Mouse (Mus musculus): ENCODE results near the gene Gm5269. TPM values are rescaled to one million over a fixed set of nuclear protein-coding genes. Genes with fewer than 3 reads are reported as not detected.

The Gm5269 gene
- total and polyA plus RNA-seq, 2 experiments from 2014 or later, result not detected

DNA sequence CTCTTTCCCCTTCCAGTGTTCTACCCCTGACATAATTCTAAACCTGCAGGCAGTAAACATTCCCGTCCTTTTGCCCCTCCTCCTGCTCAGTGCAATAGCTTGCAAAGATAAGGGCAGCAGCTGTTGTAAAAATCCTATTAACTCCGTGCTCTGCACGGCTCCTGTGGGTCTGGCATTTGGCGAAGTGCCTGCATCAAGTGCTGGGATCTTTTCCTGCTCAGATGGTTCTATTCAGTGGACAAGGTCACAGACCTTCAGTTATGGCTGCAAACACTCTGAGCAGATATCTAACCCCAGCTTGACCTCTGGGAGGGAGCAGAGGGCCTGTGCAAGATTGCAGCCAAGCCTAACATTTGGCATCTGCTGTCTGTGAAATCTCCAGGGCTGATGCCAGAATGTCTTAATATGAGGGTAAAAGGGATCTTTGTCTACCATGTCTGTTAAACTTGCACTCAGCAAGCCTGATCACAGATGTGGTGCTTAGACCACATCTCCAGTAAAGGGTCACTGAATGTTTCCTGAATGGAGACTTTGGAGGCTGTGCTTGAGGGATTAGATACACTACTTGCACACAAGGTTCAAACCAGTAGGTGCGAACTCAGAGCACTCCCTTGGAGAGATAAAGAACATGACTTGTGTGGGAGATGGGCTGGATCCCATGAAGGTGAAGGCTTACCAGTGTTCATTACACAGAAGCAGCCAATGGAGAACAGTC lies 15.2 kb upstream of the Gm5269 start:
- H3K4me3 ChIP-seq (ENCODE audit: low read length), result no peak overlapping the region
- H3K27ac ChIP-seq, result no peak overlapping the region
- no peak for TF ChIP-seq CTCF (IDR thresholded peaks at IDR 0.05; ENCODE audit: low read depth)
- H3K4me1 ChIP-seq (ENCODE audit: insufficient read depth, low read length), result no peaks in the 10 kb centered on the region
- no peaks in the 10 kb centered on the region for H3K9me3 ChIP-seq (ENCODE audit: low read length)
- DNase-seq (ENCODE audit: low spot score) (peak; percentile 79), ATAC-seq (peak; percentile 92)
- no peaks in the 10 kb centered on the region for H3K27me3 ChIP-seq (ENCODE audit: insufficient read depth, low read length)
- no peak overlapping the region for H3K9ac ChIP-seq (replicated peaks; ENCODE audit: low read length)
- no peak overlapping the region for H3K4me2 ChIP-seq (ENCODE audit: low read depth, low read length)
- no peaks in the 10 kb centered on the region for H3K36me3 ChIP-seq (ENCODE audit: insufficient read depth, low read length)
- 19% methylated on average over 5 of the region's 5 CpGs for WGBS

DNA sequence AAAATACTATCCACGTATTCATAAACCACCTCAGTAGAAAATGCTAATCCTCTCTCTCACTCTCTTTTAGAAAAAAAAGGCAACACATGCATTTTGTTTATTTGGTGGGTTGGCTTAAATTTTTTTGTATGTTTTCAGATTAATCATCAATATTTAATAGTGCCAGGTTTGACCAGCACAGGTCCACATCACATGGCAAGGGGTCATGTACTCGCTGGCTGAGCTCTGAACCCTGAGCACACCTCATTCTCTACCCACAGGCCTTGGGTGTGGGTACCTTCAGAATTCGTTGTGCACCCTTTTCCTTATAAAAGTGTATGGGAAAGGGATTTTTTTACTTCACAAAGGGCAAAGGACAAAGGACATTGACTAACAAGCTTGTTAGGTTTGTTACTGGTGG lies 14.1 kb upstream of the Gm5269 start:
- DNase-seq (ENCODE audit: low spot score) (no peak), ATAC-seq (no peak)
- Histone ChIP-seq H3K4me3 (ENCODE audit: low read length) (no peak overlapping the region), H3K36me3 (ENCODE audit: insufficient read depth, low read length) (no peaks in the 10 kb centered on the region), H3K27ac (no peak overlapping the region), H3K4me2 (ENCODE audit: low read depth, low read length) (no peak overlapping the region), H3K27me3 (ENCODE audit: insufficient read depth, low read length) (no peaks in the 10 kb centered on the region), H3K9me3 (ENCODE audit: low read length) (no peaks in the 10 kb centered on the region), H3K9ac (replicated peaks; ENCODE audit: low read length) (no peak overlapping the region), H3K4me1 (ENCODE audit: insufficient read depth, low read length) (no peaks in the 10 kb centered on the region)
- 81% methylated on average over 3 of the region's 3 CpGs for WGBS
- TF ChIP-seq CTCF (IDR thresholded peaks at IDR 0.05; ENCODE audit: low read depth), result no peak

DNA sequence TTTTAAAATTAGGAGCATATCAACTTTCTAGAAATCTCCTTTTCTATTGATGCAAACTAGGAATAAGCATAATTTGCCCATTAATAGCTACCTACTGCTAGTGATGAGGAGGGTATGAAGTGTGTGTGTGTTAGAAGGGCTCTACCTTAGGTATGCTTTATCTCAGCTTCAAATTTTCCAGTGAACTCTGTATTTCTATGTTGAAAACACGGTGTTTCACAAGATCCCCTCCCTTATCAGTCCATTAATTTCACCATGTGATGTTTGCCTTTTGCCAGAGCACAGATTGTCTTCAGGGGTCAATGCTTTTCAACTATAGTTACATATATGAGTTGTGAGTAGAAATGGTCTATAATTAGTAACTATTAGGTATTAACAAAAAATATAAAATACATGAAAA lies 8.0 kb upstream of the Gm5269 start:
- WGBS, result 67% methylated on average over 1 of the region's 1 CpGs
- DNase-seq (ENCODE audit: low spot score) (no peak), ATAC-seq (no peak)
- Histone ChIP-seq H3K9me3 (ENCODE audit: low read length) (no peaks in the 10 kb centered on the region), H3K27ac (no peak overlapping the region), H3K4me2 (ENCODE audit: low read depth, low read length) (no peak overlapping the region), H3K4me3 (ENCODE audit: low read length) (no peak overlapping the region), H3K27me3 (ENCODE audit: insufficient read depth, low read length) (no peaks in the 10 kb centered on the region), H3K36me3 (ENCODE audit: insufficient read depth, low read length) (no peaks in the 10 kb centered on the region), H3K4me1 (ENCODE audit: insufficient read depth, low read length) (no peaks in the 10 kb centered on the region), H3K9ac (replicated peaks; ENCODE audit: low read length) (no peak overlapping the region)
- no peak for TF ChIP-seq CTCF (IDR thresholded peaks at IDR 0.05; ENCODE audit: low read depth)

GRCm38 (mm10) chr1:45894168-45894912 lies 4.3 kb upstream of the Gm5269 start:
- no peak overlapping the region for H3K9ac ChIP-seq (replicated peaks; ENCODE audit: low read length)
- TF ChIP-seq CTCF (IDR thresholded peaks at IDR 0.05; ENCODE audit: low read depth), result no peak
- H3K4me2 ChIP-seq (ENCODE audit: low read depth, low read length), result no peak overlapping the region
- DNase-seq (ENCODE audit: low spot score), result no peak
- H3K36me3 ChIP-seq (ENCODE audit: insufficient read depth, low read length), result no peaks in the 10 kb centered on the region
- 91% methylated on average over 6 of the region's 6 CpGs for WGBS
- no peak for ATAC-seq
- H3K4me3 ChIP-seq (ENCODE audit: low read length), result no peak overlapping the region
- no peaks in the 10 kb centered on the region for H3K4me1 ChIP-seq (ENCODE audit: insufficient read depth, low read length)
- no peaks in the 10 kb centered on the region for H3K9me3 ChIP-seq (ENCODE audit: low read length)
- H3K27ac ChIP-seq, result no peak overlapping the region
- H3K27me3 ChIP-seq (ENCODE audit: insufficient read depth, low read length), result no peaks in the 10 kb centered on the region

DNA sequence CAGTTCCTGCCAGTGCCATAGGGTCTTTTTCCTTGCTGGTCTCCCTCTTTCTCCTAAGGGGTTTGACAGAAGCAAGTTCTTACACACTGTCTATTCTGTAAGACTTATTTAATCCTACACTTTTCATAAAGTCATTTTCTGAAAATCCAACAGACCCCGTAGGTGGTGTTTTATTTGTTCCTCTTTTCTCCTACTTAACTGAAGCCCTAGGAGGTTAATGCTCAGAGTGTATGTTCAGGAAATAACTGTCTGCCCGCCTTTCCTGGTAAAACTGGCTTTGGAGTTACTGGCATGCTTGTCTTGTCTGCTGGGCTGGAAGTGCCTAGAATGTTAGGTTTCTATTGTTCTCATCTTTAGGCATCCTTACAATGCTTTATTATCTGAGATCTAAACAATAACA lies 1.9 kb upstream of the Gm5269 start:
- H3K36me3 ChIP-seq (ENCODE audit: insufficient read depth, low read length), result no peaks in the 10 kb centered on the region
- H3K9ac ChIP-seq (replicated peaks; ENCODE audit: low read length), result no peak overlapping the region
- DNase-seq (ENCODE audit: low spot score), result no peak
- H3K4me1 ChIP-seq (ENCODE audit: insufficient read depth, low read length), result no peaks in the 10 kb centered on the region
- ATAC-seq, result no peak
- H3K27ac ChIP-seq, result no peak overlapping the region
- H3K4me3 ChIP-seq (ENCODE audit: low read length), result no peak overlapping the region
- H3K27me3 ChIP-seq (ENCODE audit: insufficient read depth, low read length), result no peaks in the 10 kb centered on the region
- 79% methylated on average over 2 of the region's 2 CpGs for WGBS
- no peak for TF ChIP-seq CTCF (IDR thresholded peaks at IDR 0.05; ENCODE audit: low read depth)
- no peaks in the 10 kb centered on the region for H3K9me3 ChIP-seq (ENCODE audit: low read length)
- H3K4me2 ChIP-seq (ENCODE audit: low read depth, low read length), result no peak overlapping the region

DNA sequence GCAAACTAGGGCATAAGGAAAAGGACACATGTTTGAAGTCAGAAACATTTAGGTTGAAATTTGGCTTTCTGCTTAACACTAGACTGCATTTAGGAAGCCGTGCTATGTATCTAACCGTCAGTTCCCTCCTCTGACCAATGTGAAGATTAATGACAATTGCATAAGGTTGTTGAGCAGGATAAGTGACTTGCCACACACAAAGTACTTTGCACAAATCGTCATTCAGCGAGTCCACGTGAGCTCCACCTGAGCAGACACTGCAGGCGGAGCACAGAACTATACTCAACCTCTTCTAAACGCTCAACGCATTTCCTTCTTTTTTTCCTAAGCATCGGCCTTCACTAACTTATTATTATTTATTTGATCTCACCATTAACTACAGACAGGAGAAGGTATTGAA lies 3.3 kb downstream of the Gm5269 start:
- DNase-seq (ENCODE audit: low spot score), result no peak
- no peaks in the 10 kb centered on the region for H3K4me1 ChIP-seq (ENCODE audit: insufficient read depth, low read length)
- H3K9ac ChIP-seq (replicated peaks; ENCODE audit: low read length), result no peak overlapping the region
- ATAC-seq, result no peak
- no peak overlapping the region for H3K4me2 ChIP-seq (ENCODE audit: low read depth, low read length)
- H3K27me3 ChIP-seq (ENCODE audit: insufficient read depth, low read length), result no peaks in the 10 kb centered on the region
- WGBS, result 87% methylated on average over 9 of the region's 9 CpGs
- H3K27ac ChIP-seq, result no peak overlapping the region
- no peak for TF ChIP-seq CTCF (IDR thresholded peaks at IDR 0.05; ENCODE audit: low read depth)
- no peaks in the 10 kb centered on the region for H3K9me3 ChIP-seq (ENCODE audit: low read length)
- H3K36me3 ChIP-seq (ENCODE audit: insufficient read depth, low read length), result no peaks in the 10 kb centered on the region
- no peak overlapping the region for H3K4me3 ChIP-seq (ENCODE audit: low read length)

DNA sequence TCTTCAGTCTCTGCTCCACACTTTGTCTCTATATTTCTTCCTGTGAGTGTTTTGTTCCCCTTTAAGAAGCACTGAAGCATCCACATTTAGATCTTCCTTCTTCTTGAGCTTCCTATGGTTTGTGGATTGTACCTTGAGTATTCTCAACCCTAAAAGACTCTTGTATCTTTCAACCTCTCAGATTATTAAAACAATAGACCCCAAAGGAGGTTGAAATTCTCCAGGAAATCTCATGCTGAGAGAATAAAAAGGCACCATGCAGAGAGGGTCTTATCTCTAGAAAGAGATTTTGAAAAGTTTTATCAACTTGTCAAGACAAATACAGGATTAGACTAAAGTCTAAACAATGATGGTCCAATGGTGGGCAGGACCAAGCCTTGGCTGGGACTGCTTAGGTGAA lies 6.7 kb downstream of the Gm5269 start:
- Histone ChIP-seq H3K27ac (no peak overlapping the region), H3K4me3 (ENCODE audit: low read length) (no peak overlapping the region), H3K4me1 (ENCODE audit: insufficient read depth, low read length) (no peaks in the 10 kb centered on the region), H3K27me3 (ENCODE audit: insufficient read depth, low read length) (no peaks in the 10 kb centered on the region), H3K4me2 (ENCODE audit: low read depth, low read length) (no peak overlapping the region), H3K36me3 (ENCODE audit: insufficient read depth, low read length) (no peaks in the 10 kb centered on the region), H3K9me3 (ENCODE audit: low read length) (no peaks in the 10 kb centered on the region), H3K9ac (replicated peaks; ENCODE audit: low read length) (no peak overlapping the region)
- no peak for TF ChIP-seq CTCF (IDR thresholded peaks at IDR 0.05; ENCODE audit: low read depth)
- ATAC-seq (no peak), DNase-seq (ENCODE audit: low spot score) (no peak)

Measured in hindbrain, postnatal 0 days (tissue).